Mouse (Mus musculus) hindbrain, embryonic 14.5 days (tissue): ENCODE data around the gene Car9. TPM values are rescaled to one million over a fixed set of nuclear protein-coding genes. Genes with fewer than 3 reads are reported as not detected.

Experiments
- ATAC-seq: fragments of 200-750 bp; cut with Nextera tagmentation; 2 replicates; pipeline ENCODE4 v1.8.0; 2017; ENCODE audit warnings: moderate number of reproducible peaks, mild to moderate bottlenecking, moderate TSS enrichment, moderate library complexity; ENCODE audit not compliant: low FRiP score
- DNase-seq: peaks from one replicate; pipeline ENCODE4 v3.0.0-alpha.2; 2015; ENCODE audit warnings: low spot score
- H3K27ac ChIP-seq: fragments of 300-500 bp; sonication (generic); 2 replicates; pipeline ENCODE4 v1.5.1; 2014; ENCODE audit warnings: mild to moderate bottlenecking, moderate library complexity
- H3K27me3 ChIP-seq: fragments of 300-500 bp; sonication (generic); 2 replicates; pipeline ENCODE4 v1.6.1; 2014; ENCODE audit warnings: mild to moderate bottlenecking, low read length, mixed read lengths; ENCODE audit not compliant: control insufficient read depth, insufficient read depth
- H3K36me3 ChIP-seq: fragments of 300-500 bp; sonication (generic); replicated peaks from 2 replicates; pipeline ENCODE4 v1.6.1; 2014; ENCODE audit not compliant: control insufficient read depth, insufficient read depth
- H3K4me1 ChIP-seq: fragments of 300-500 bp; sonication (generic); replicated peaks from 2 replicates; pipeline ENCODE4 v1.6.1; 2014; ENCODE audit warnings: antibody characterized with exemption, low read length, mixed read lengths; ENCODE audit not compliant: control insufficient read depth, insufficient read depth
- H3K4me2 ChIP-seq: fragments of 300-500 bp; sonication (generic); replicated peaks from 2 replicates; pipeline ENCODE4 v1.6.1; 2014; ENCODE audit warnings: mild to moderate bottlenecking, moderate library complexity
- H3K4me3 ChIP-seq: fragments of 300-500 bp; sonication (generic); replicated peaks from 2 replicates; pipeline ENCODE4 v1.5.1; 2014; ENCODE audit warnings: mild to moderate bottlenecking, low read length
- H3K9ac ChIP-seq: fragments of 300-500 bp; sonication (generic); 2 replicates; pipeline ENCODE4 v1.6.1; 2014
- H3K9me3 ChIP-seq: fragments of 300-500 bp; sonication (generic); 2 replicates; pipeline ENCODE4 v1.6.1; 2016; ENCODE audit warnings: low read length; ENCODE audit not compliant: control insufficient read depth
- WGBS: fragments of 180-500 bp; shearing (Covaris S2); extraction: QIAGEN DNeasy Blood & Tissue Kit; methylation state at CpG from one replicate; pipeline ENCODE4 v1.1.7; 2014; 5-methylcytosine and 5-hydroxymethylcytosine counted together
- polyA plus RNA-seq: library from polyadenylated mRNA; unstranded; fragments of >200 nt; fragmentation: Nextera tagmentation; extraction: Ambion mirVana; gene quantifications from 2 replicates; pipeline ENCODE4 v1.2.1, GENCODE M21; 2014

The Car9 gene
- polyA plus RNA-seq = 0.16 and 0.26 TPM in 2 replicates

GRCm38 (mm10) chr4:43506536-43507185, at the start of gene Car9:
Gene Car9 (plus strand): TSS chr4:43506966.
- peak within 1 kb of the TSS; percentile 54; the same call in 1 of the 2 replicates for H3K4me2 ChIP-seq
- peaks cover 13% of the 10 kb centered on the region; the same call in 1 of the 2 replicates for H3K4me1 ChIP-seq
- DNase-seq (no peak), ATAC-seq (0 out of 2 replicates have a peak, but pooled peaks have one; percentile 37)
- H3K4me3 ChIP-seq = no peak within 1 kb of the TSS
- no peaks in the 10 kb centered on the region for H3K36me3 ChIP-seq
- no peak within 1 kb of the TSS for H3K27ac ChIP-seq
- 57% methylated on average over 9 of the region's 9 CpGs for WGBS
- no peaks in the 10 kb centered on the region for H3K9me3 ChIP-seq
- H3K9ac ChIP-seq = no peak within 1 kb of the TSS
- peaks cover 27% of the 10 kb centered on the region for H3K27me3 ChIP-seq

- H3K9me3 ChIP-seq = no peaks in the 10 kb centered on the region
- H3K36me3 ChIP-seq = no peaks in the 10 kb centered on the region
- no peak for DNase-seq
- WGBS = 23% methylated on average over 8 of the region's 8 CpGs
- peaks cover 16% of the 10 kb centered on the region; the same call in 1 of the 2 replicates for H3K27me3 ChIP-seq
- no peak overlapping the region for H3K4me2 ChIP-seq
- H3K9ac ChIP-seq = no peak overlapping the region
- no peak overlapping the region for H3K27ac ChIP-seq
- peaks cover 16% of the 10 kb centered on the region for H3K4me1 ChIP-seq
- H3K4me3 ChIP-seq = no peak overlapping the region
- no peak for ATAC-seq
Observed at GRCm38 (mm10) chr4:43457124-43457523, 49.6 kb upstream of the Car9 start.

DNA sequence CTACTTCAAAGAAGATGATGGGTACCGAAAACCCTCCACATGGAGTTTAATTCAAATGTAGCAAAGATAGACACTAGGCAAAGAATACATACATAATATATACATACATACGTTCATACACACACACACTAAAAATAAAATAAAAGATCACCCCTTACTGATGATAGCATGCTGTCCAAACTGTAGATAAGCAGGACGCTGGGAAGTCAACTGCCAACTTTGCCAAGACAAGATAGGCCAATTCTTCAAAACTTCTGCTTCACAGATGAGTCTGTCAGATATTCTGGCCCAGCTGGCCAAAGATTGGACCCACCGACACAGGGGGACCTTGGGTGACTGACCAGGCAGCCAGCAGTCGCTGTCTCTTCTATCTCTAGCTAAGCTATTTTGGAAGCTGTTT, 43.7 kb upstream of the Car9 start:
- H3K4me2 ChIP-seq = no peak overlapping the region
- no peak overlapping the region for H3K27ac ChIP-seq
- no peak overlapping the region for H3K4me3 ChIP-seq
- H3K36me3 ChIP-seq = no peaks in the 10 kb centered on the region
- ATAC-seq (no peak), DNase-seq (no peak)
- H3K9ac ChIP-seq = no peak overlapping the region
- WGBS = 94% methylated on average over 5 of the region's 5 CpGs
- H3K27me3 ChIP-seq = no peaks in the 10 kb centered on the region
- no peaks in the 10 kb centered on the region for H3K4me1 ChIP-seq
- no peaks in the 10 kb centered on the region for H3K9me3 ChIP-seq

- Histone ChIP-seq H3K27ac (no peak overlapping the region), H3K4me2 (no peak overlapping the region), H3K4me3 (no peak overlapping the region), H3K27me3 (no peaks in the 10 kb centered on the region), H3K36me3 (no peaks in the 10 kb centered on the region), H3K4me1 (no peaks in the 10 kb centered on the region), H3K9ac (no peak overlapping the region), H3K9me3 (no peaks in the 10 kb centered on the region)
- no peak for ATAC-seq
- DNase-seq = no peak
- 88% methylated on average over 6 of the region's 6 CpGs for WGBS
Observed at GRCm38 (mm10) chr4:43465935-43466334, 40.8 kb upstream of the Car9 start.

GRCm38 (mm10) chr4:43466872-43467271, 39.9 kb upstream of the Car9 start:
- 93% methylated on average over 7 of the region's 7 CpGs for WGBS
- no peak for ATAC-seq
- no peak overlapping the region for H3K4me2 ChIP-seq
- no peaks in the 10 kb centered on the region for H3K9me3 ChIP-seq
- H3K4me3 ChIP-seq = no peak overlapping the region
- H3K27me3 ChIP-seq = no peaks in the 10 kb centered on the region
- no peaks in the 10 kb centered on the region for H3K36me3 ChIP-seq
- DNase-seq = no peak
- no peak overlapping the region for H3K27ac ChIP-seq
- no peak overlapping the region for H3K9ac ChIP-seq
- no peaks in the 10 kb centered on the region for H3K4me1 ChIP-seq

GRCm38 (mm10) chr4:43470301-43470700, 36.5 kb upstream of the Car9 start:
- no peaks in the 10 kb centered on the region for H3K36me3 ChIP-seq
- H3K27ac ChIP-seq = no peak overlapping the region
- ATAC-seq = no peak
- H3K4me1 ChIP-seq = no peaks in the 10 kb centered on the region
- H3K27me3 ChIP-seq = no peaks in the 10 kb centered on the region
- no peak for DNase-seq
- 91% methylated on average over 10 of the region's 10 CpGs for WGBS
- H3K9ac ChIP-seq = no peak overlapping the region
- no peak overlapping the region for H3K4me3 ChIP-seq
- H3K9me3 ChIP-seq = no peaks in the 10 kb centered on the region
- H3K4me2 ChIP-seq = no peak overlapping the region

DNA sequence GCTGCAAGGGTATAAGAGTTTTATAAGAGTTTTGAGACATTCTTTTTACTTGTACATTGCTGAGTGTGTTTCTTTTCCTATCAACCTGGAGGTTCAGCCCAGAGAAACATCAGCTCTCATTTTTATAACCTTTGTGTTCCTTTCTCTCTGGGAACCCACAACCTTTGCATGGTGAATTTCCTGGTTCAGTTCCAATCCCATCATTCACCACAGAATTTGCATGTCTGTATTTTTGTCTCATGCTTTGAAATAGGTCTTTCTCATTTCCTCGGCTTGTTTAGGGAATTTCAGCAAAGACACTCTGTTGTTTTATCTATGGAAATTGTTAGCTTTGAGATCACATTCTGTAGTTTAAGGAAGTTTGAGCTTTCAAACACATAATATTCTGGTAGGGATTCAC, 33.1 kb upstream of the Car9 start:
- Histone ChIP-seq H3K4me3 (no peak overlapping the region), H3K4me1 (0 out of 2 replicates have a peak, but pooled peaks cover 6% of the 10 kb centered on the region), H3K27ac (no peak overlapping the region), H3K9me3 (no peaks in the 10 kb centered on the region), H3K27me3 (no peaks in the 10 kb centered on the region), H3K4me2 (no peak overlapping the region), H3K36me3 (no peaks in the 10 kb centered on the region), H3K9ac (no peak overlapping the region)
- no peak for DNase-seq
- ATAC-seq = no peak
- 81% methylated on average over 1 of the region's 1 CpGs for WGBS

DNA sequence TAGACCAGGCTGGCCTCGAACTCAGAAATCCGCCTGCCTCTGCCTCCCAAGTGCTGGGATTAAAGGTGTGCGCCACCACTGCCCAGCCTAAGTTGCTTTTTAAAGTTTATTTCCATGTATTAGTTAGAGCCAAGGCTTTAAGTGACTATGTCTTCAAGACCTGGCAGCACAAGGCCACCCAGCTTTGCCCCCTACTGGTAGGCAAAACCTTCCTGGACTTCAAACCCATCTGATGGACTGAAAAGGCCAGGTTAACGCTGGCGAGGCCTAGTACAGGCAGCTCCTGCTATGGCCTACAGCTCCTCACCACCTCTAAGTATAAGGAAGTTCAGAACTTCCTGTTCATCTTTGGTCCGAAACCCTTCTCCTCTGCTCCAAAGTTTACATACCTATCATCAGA, 30.2 kb upstream of the Car9 start:
- Histone ChIP-seq H3K9me3 (no peaks in the 10 kb centered on the region), H3K36me3 (no peaks in the 10 kb centered on the region), H3K4me3 (no peak overlapping the region), H3K9ac (no peak overlapping the region), H3K27ac (no peak overlapping the region), H3K4me2 (no peak overlapping the region), H3K27me3 (no peaks in the 10 kb centered on the region), H3K4me1 (0 out of 2 replicates have a peak, but pooled peaks cover 6% of the 10 kb centered on the region)
- ATAC-seq (no peak), DNase-seq (no peak)
- 91% methylated on average over 6 of the region's 6 CpGs for WGBS

DNA sequence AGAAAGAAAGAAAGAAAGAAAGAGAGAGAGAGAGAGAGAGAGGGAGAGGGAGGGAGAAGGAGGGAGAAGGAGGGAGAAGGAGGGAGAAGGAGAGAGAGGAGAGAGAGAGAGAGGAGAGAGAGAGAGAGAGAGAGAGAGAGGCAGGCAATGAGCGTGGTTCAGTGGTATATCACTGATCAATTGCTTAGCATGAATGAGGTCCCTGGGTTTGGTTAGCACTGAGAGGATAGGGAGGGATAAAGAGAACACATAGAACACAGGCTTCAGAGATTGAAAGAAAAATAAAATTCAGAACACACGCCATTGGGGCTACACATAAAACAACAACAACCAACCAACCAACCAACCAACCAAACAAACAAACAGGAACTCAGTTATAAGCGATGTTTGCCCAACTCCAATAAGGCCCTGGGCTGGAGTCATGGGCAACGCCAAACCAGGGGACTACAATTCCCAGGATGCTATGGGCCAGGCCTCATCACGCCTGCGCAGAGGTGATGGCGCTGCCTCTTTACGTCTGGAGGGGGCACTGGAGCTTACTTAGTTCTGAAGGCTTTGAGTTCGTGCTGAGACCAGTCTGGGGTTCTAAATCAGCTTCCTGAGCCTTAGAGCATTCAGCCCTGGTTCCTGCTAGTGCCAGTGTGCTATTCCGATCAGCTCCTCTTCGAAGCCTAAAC, 28.8 kb upstream of the Car9 start:
- Histone ChIP-seq H3K9ac (0 out of 2 replicates have a peak overlapping the region, but pooled peaks have one; percentile 20), H3K36me3 (no peaks in the 10 kb centered on the region), H3K27me3 (no peaks in the 10 kb centered on the region), H3K4me2 (peak overlapping the region; percentile 51), H3K4me3 (peak overlapping the region; percentile 24), H3K4me1 (0 out of 2 replicates have a peak, but pooled peaks cover 6% of the 10 kb centered on the region), H3K9me3 (no peaks in the 10 kb centered on the region), H3K27ac (peak overlapping the region; percentile 41; the same call in 1 of the 2 replicates)
- DNase-seq = peak; percentile 86
- 17% methylated on average over 11 of the region's 11 CpGs for WGBS
- ATAC-seq = peak; percentile 93
